Mouse (Mus musculus) myocyte (in vitro differentiated cells): ENCODE results near the gene Bag5.
A peak's percentile ranks its signal among the peaks of the same experiment; 100 is the strongest.

Experiments used
- CEBPB ChIP-seq: IDR thresholded peaks from 2 replicates; pipeline ENCODE4 v1.6.1; 2011; ENCODE audit warnings: mild to moderate bottlenecking, moderate library complexity; ENCODE audit not compliant: poor library complexity, insufficient read depth, severe bottlenecking
- MYOD1 ChIP-seq, 3 experiments: IDR thresholded peaks; one replicate each; pipeline ENCODE4 v1.6.1; 2011; ENCODE audit warnings: control low read depth in 2 of 3, low read depth in 2 of 3, mild to moderate bottlenecking in 2 of 3, moderate library complexity in 1 of 3; ENCODE audit not compliant: insufficient read length in 2 of 3, control insufficient read depth in 1 of 3
- MYOG ChIP-seq, 3 experiments: IDR thresholded peaks; one replicate each; pipeline ENCODE4 v1.6.1; 2011; ENCODE audit warnings: control low read depth in 2 of 3, low read depth in 2 of 3, mild to moderate bottlenecking in 2 of 3; ENCODE audit not compliant: insufficient read length in 2 of 3, control insufficient read depth in 1 of 3, insufficient read depth in 1 of 3
- POLR2A ChIP-seq: IDR thresholded peaks from one replicate; pipeline ENCODE4 v1.6.1; 2011; ENCODE audit warnings: low read depth, mild to moderate bottlenecking, control low read depth, moderate library complexity; ENCODE audit not compliant: insufficient read length
- POLR2AphosphoS2 ChIP-seq: IDR thresholded peaks from one replicate; pipeline ENCODE4 v1.6.1; 2011; ENCODE audit warnings: low read depth, control low read depth; ENCODE audit not compliant: insufficient read length
- TCF12 ChIP-seq: IDR thresholded peaks from one replicate; pipeline ENCODE4 v1.6.1; 2011; ENCODE audit warnings: mild to moderate bottlenecking, control low read depth; ENCODE audit not compliant: poor library complexity, insufficient read depth, severe bottlenecking
- USF1 ChIP-seq: IDR thresholded peaks from one replicate; pipeline ENCODE4 v1.6.1; 2011; ENCODE audit warnings: low read depth, mild to moderate bottlenecking, control low read depth, moderate library complexity

GRCm38 (mm10) chr12:111677882-111678669, 35.0 kb downstream of the Bag5 start, which contains the start of gene Trmt61a:
- TF ChIP-seq CEBPB, result no peak
- TF ChIP-seq TCF12, result no peak
- TF ChIP-seq MYOG (IDR thresholded peaks at IDR 0.05; ENCODE audit: control insufficient read depth in 1 of 3, insufficient read depth in 1 of 3, insufficient read length in 2 of 3, low read depth in 2 of 3), result no peak
- peak; percentile 71 for TF ChIP-seq POLR2AphosphoS2
- peak; percentile 65 for TF ChIP-seq POLR2A
- no peak for TF ChIP-seq USF1
- TF ChIP-seq MYOD1 (IDR thresholded peaks at IDR 0.05; ENCODE audit: control insufficient read depth in 1 of 3, insufficient read length in 2 of 3, low read depth in 2 of 3), result no peak
